Mouse (Mus musculus) urinary bladder, postnatal 36 days (tissue): Measurements from ENCODE around the gene Gm13103.
"Not testable (repeated sequence)": the region's sequence is repeated elsewhere in the genome, so short reads cannot be mapped to it uniquely, and the experiment has no call there.

Experiments used
- DNase-seq, 2 experiments: peaks; one replicate each; pipeline ENCODE4 v3.0.0; 2022; ENCODE audit warnings: low spot score in 2 of 2, mixed read lengths in 1 of 2

Gm13103 gene

DNA sequence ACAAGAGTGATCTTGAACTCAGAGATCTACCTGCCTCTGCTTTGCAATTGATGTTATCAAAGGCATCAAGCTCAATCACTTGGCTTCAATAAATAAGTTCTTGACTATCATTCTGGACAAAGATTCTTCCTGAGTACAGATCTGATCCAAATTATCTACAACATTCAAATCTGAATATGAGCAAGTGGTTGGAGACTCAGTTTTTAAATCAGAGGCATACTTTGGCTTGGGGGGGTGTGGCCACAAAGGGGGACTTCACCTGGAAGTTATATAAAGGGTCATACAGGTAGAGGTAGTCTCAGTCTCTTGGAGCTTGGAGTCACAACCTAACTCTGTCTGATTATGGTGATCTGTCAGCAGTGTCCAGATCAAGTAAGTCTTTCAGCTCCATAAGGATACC lies at the start of gene Gm13103:
Gm13103 (plus strand) TSS at position 301 of the 400 bp plus-strand sequence.
- DNase-seq = not testable (repeated sequence)

DNA sequence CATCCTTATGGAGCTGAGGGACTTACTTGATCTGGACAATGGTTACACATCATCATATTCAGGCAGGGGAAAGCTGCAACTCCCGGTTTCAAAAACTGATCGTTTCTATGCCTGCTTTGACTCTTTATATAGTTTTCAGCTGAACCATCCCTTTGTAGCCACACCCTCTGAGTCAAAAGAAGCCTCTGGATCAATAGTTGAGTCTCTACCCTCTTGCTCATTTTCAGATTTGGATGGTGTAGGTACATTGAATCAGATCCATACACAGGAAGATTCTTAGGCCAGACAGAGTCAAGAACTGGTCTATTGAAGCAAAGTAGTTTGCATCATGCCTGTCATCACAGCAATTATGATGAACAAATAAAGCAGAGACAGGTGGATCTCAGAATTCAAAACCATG lies 30.3 kb upstream of the Gm13103 start, which contains the start of gene Gm13084:
Gm13084 (minus strand) TSS at position 101 of the 400 bp plus-strand sequence.
- DNase-seq = no peak

DNA sequence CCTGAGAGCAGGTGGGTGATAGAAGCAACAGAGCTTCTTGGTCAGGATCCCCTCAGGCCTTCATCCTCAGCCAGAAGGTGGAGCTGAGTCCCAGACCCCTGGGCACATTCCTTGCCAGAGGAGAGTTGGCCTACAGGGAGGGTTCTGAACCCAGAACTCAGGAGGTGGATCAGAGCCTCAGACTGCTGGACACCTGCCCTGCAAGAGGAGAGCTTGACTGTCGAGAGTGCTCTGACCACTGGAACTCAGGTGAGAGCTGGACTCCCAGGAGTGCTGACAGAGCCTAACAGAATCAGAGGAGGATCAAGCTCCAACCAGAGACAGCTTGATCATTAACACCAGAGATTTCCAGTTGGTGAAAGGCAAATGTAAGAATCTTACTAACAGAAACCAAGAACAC lies 36.1 kb downstream of the Gm13103 start:
- DNase-seq = not testable (repeated sequence)

DNA sequence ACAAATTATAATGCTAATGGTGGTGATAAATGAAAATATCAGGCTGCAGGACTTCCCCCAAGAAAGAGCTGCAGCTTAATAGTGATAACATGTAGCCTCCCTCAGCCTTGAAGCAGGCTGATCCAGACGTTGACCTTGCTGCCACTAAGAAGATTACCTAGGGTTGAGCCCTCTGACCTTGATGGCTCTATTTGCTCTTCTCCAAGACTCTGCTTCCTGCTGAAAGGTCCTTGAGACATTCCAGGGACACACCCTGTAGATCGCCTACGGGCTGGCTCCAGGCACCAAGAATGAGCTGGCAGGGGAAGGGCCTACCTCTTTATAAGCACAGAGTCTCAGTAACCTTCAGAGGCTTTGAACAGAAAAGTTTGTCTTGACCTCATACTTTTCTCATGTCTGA lies 48.1 kb downstream of the Gm13103 start:
- DNase-seq = not testable (repeated sequence)

DNA sequence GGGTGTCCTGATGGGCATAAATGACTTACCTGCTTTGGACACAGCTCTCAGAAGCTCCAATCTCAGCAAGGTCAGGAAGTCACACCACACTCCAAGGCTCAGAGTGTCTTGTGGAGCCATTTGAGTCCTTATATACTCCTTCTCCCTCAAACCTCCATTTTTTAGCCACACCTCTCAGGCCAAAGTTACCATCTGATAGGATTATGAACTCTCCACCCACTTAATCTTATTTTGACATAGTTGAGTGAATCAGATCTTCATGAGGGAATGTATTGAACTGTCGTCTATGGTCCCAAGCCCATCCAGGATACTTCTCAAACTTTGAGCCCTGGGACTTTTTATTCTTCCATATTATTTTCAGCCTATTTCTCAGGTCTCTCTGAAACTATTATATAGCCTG lies 54.0 kb downstream of the Gm13103 start, which contains the start of gene Pramef6:
Pramef6 (minus strand) TSS at position 101 of the 400 bp plus-strand sequence.
- not testable (repeated sequence) for DNase-seq
